Mouse (Mus musculus) right cerebral cortex, postnatal 36 days (tissue): ENCODE results near the gene Tmem236.
"Not testable (repeated sequence)": the region's sequence is repeated elsewhere in the genome, so short reads cannot be mapped to it uniquely, and the experiment has no call there.

Experiments used
- DNase-seq, 2 experiments: peaks; one replicate each; pipeline ENCODE4 v3.0.0; 2022; ENCODE audit warnings: low spot score in 2 of 2, mixed read lengths in 1 of 2

Tmem236 gene

DNA sequence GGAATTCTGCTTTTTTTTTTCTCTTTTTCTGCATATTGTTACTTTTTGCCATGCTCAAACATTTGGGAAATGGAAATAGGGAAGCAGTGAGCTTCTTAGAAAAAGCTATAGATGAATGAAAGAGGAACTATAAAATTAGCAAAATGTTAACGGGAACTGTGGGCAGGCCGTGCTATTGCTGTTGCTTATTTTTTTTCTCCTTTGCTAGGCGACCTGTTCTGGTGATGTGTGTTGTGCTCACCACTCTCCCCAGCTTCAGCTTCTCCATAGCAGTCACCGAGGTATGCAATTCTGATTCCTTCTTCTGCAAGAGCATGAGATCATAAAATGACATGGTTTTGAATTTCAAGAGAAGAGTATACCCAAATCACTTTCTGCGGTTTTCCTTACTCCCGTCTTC is 17.7 kb downstream of the Tmem236 start:
- no peak for DNase-seq

- DNase-seq = not testable (repeated sequence)
These were observed 24.1 kb downstream of the Tmem236 start for GRCm38 (mm10) chr2:14198325-14198903.

DNA sequence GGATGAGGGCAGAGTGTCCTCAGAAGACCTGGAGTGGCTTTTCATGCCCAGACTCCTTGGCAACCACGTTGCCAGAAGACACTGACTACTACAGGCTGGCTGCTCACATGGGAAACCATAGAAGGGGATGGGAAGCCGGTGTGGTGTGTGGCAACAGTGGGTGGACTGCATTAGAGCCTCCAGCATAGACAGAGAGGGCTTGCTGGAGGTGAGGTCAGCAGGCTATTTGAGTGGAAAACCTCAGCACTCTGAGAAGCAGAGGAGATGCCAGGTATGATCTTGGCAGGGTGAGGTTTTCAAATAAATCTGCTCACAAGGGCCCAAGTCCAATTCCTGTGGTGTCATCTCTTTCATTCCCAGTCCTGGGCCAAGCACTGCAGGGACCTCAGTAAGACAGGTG is 25.3 kb downstream of the Tmem236 start:
- no peak for DNase-seq

DNA sequence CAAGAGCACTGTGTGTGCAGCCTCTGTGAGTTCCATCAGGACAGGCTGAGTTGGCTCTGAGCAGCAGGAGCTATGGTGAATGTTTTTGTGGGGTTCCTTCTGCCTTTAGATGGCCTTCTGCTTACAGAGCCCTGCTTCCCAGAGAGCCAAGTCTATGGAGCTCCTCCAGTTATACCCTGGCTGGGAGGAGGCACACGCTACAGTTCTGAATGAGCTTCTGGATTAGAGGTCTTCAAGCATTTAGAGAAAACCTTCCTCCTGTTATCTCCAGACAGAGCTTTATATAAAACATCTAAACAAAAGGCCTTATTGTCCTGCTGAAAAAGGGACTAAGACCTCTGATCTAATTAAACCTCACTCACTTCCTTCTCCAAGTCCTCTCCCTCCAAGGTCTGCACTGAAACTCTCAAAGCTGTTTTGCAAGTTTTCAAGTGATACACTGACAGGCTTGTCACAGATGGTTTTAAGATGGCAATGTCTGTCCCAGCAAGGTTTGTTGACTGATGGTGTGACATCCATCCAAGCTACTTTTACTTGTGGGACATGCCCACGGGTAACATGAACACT is 26.6 kb downstream of the Tmem236 start:
- not testable (repeated sequence) for DNase-seq

DNA sequence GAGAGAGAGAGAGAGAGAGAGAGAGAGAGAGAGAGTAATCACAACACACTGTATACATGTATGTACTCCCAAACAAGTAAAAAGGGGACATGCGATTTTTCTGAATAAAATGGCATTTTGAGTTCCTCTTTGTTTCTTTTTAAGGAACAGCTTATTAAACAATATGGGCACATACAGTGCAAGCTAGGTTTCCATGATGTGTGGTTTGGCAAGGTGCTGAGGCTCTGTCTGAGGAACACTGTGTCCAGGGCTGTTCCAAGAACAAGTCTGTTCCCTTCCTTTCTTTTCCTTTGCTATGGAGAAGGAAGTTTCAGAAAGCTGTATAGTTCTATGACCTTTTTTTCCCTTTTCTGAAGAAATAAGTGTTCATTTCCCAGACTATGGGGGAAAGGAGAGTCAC is 30.0 kb downstream of the Tmem236 start:
- DNase-seq = no peak

DNA sequence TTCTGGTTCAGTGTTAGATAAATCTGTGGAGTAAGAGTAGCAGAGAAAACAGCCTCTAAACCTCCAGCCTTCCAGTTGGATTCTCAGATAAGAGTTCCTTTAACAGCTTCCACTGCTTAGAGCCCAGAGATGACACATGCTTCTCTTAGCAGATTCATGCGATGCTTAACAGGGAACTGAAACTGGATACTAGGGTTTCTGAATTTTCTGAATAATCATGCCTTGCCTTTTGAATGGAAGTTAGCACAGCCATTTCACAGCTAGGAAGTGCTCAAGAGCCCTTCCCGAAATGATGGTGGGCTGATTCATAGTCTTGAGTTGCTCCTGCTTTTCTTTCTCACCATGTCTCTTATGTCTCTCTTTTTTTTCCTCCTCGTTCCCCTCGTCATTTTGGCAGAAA is 32.5 kb downstream of the Tmem236 start:
- no peak for DNase-seq

GRCm38 (mm10) chr2:14210731-14211130 is 36.4 kb downstream of the Tmem236 start:
- DNase-seq = no peak

DNA sequence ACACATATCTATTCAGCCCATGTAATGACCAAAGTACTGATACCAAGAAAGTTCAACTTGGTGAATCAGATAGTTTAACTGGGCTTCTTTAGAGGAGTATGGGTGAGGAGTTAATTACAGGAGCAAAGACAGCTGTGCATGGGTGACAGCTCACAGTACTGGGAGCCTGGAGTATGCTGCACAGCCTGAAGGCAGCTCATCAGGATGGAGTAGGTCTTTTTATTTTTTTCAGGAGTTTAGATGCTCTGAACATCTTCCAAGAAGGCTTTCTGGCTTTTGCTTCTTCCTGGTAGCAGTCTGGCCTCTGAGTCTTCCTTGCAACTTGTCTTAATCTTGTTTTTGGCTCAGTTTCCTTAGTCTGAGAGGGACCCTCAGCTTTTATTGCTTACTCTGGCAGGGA is 37.3 kb downstream of the Tmem236 start:
- DNase-seq = no peak

GRCm38 (mm10) chr2:14214764-14215163 is 40.4 kb downstream of the Tmem236 start:
- DNase-seq = no peak

DNA sequence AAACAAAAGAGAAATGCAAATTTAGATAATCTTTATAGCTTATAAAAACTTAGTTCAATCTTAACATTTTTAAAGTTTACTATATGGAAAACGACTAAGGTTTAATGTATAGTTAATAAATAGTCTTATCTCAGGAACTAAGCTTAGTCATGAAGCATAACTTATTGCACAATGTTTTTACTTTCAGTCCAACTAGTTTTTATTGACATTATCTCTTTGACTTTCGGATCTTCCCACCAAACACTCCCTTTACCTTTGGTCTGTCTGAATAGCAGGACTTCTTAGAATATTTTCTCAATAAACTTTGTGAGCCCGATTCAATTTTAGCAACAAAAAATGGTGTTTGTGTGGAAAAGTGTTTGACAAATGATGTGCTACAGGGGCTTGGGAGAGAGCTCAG is 42.3 kb downstream of the Tmem236 start:
- no peak for DNase-seq

- DNase-seq = no peak
These were observed 43.8 kb downstream of the Tmem236 start for GRCm38 (mm10) chr2:14218126-14218525.

- DNase-seq = no peak
These were observed 50.1 kb downstream of the Tmem236 start for GRCm38 (mm10) chr2:14224387-14224786.

DNA sequence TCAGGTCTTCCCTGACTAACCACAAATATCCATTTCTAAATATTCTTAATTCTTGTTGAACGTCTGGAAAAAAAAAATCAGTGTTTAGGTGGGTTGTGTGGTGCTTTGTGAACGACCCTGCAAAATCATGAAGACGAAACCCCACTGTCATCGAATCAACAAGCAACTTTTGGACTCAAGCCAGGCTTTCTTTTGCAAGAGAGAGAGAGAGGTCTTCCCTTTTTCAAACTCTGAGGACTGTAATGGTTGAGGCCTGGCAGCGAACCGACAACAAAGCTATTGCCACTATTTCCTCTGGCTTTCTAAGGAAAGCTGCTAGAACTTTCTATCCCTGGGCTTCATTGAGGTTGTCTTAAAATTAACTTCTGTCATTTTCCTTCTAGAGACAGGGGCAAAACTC is 54.2 kb downstream of the Tmem236 start:
- DNase-seq = no peak

DNA sequence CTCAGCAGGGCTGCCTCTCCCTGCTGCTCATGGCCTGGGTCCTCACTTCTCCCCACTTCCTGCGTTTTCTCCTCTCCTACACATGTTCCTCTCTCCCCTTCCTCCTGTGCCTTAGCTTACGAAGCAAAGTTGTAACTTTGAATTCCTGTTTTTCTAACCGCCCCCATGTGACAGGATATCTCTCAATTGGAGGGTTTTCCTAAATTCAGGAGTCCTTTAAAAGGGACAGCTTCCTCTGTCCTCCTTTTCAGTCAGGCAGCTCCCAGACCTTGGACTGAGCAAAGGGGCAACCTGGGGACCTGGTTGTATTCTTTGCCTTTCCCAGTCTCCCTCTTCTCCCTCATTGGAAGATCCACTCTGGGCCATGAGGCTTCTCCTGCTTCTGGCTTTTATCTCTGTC is 54.8 kb downstream of the Tmem236 start, which contains the start of gene Mrc1:
Gene Mrc1, plus strand, starts transcription at position 244 of the 400 bp plus-strand sequence.
- DNase-seq = no peak

DNA sequence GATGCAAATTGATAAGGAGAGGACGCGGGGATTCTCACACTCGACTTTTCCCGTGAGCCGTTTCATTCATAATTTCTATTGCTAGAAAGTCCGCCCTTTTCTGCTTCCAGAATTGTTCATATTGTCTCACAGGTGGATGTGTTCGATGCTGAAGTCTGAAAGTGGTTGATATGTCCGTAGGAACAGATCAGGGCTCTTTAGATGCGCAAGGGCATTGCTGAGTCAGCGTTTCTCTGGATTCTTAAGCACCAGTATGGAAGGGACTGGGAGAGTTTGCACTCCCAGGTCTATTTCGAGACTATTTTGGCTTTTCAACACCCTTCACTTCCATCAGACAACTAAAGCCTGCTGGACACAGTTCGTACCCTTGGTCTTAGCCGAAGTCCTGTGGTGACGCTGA is 55.7 kb downstream of the Tmem236 start:
- DNase-seq = no peak

DNA sequence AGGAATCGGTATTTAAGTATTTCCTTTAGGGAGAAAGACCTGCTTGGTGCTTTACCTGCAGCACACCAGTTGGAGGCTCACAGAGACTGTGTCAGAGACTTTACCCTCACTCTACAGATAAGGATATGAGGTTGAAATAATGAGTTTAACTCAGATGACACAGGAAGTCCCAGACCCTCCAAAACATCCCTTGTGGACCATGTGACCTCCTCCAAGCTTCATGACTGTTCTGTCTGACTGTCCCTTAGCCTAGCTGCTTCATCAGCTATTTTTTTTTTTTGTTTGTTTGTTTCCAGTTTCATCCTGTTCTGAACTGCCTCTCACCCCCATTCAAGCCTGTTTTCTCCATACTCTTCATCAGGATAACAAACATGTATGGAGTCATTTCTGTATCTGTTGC is 58.6 kb downstream of the Tmem236 start:
- DNase-seq = no peak

DNA sequence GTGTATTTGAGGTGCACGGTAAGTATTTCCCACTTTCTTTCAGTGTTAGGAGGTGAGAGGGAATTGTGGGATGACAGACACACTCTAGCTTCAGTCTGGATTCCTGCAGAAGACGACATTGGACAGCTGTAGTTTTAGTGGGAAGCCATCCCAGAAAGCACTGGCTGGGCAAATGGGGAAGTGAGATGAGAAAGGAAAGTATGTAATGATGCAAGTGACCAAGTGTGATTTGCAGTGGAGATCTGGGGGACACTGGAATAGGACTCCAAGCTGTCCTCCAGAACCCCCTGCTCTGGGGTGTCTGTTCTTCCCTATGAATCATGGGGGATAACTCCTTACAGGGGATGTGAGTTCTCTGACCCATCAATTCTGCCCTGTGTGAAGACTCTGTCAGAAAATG is 59.7 kb downstream of the Tmem236 start:
- DNase-seq = no peak

GRCm38 (mm10) chr2:14235319-14235718 is 61.0 kb downstream of the Tmem236 start:
- DNase-seq = no peak

DNA sequence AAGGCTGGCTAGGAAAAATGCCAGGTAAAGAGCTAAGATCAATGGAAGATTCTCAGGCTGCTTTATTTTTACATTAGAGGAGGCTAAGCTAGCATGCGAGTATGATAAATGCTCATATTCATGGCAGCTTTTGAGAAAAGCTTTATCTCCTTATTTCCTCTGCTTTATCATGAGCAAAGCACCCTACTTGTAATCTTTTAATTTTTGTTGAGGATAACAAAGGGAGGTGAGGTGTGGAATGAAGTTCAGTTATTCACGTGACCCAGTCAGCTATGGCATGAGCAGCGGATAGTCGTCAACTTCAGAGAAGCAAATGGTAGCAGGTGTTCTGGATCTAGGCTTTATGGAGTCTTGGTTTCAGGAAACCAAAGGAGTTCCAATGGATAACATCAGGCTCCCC is 62.6 kb downstream of the Tmem236 start:
- DNase-seq = no peak

- no peak for DNase-seq
These were observed 63.4 kb downstream of the Tmem236 start for GRCm38 (mm10) chr2:14237723-14238122.

GRCm38 (mm10) chr2:14239151-14239550 is 64.8 kb downstream of the Tmem236 start:
- DNase-seq = no peak

- DNase-seq = no peak
These were observed 69.8 kb downstream of the Tmem236 start for GRCm38 (mm10) chr2:14244157-14244556.

GRCm38 (mm10) chr2:14244668-14245067 is 70.3 kb downstream of the Tmem236 start:
- no peak for DNase-seq
